Comparison of ENCODE assay signal across 9 mouse cellular contexts in genomic region chr15:86236252-86236651, GRCm38 (mm10). TPM values are rescaled to one million over a fixed set of nuclear protein-coding genes. Genes with fewer than 3 reads are reported as not detected.
DNase-seq lines count a peak whose midpoint lies in the region; ATAC-seq and TF ChIP-seq lines count a peak whose summit lies in the region.
"Had no signal": no experiment of that assay in that cellular context is flagged by ENCODE, and none has a peak within 500 bp of the region (broad histone marks: within the 10 kb centered on the region; RNA-seq: fewer than 3 reads in every experiment).

No protein-coding gene starts in this region.

- no peak overlapping the region for H3K27ac ChIP-seq in testis, adult 2 months (ENCODE audit: control insufficient read depth, insufficient read depth, low read depth, low read length)
- H3K27ac ChIP-seq: neural tube, embryonic 12.5 days had no signal

- H3K4me1 ChIP-seq in testis, adult 2 months (ENCODE audit: control insufficient read depth, insufficient read depth, low read length) = no peaks in the 10 kb centered on the region; the same call in 1 of the 2 replicates

- peak; percentile 67 for ATAC-seq in common myeloid progenitor, adult 5-6 weeks (replicated peaks; ENCODE audit: low read depth, poor library complexity, severe bottlenecking)
- peak; percentile 59 for ATAC-seq in monocyte, adult 5-6 weeks (replicated peaks; ENCODE audit: insufficient number of reproducible peaks, low FRiP score, low TSS enrichment, poor library complexity, severe bottlenecking)

- TF ChIP-seq CTCF in testis, adult 2 months (IDR thresholded peaks at IDR 0.05; ENCODE audit: control insufficient read depth, insufficient read depth, insufficient replicate concordance, low read depth, low read length) = peak; percentile 75; the same call in 1 of the 2 replicates

- peak; percentile 57 to 75 for DNase-seq in heart, adult 18-20 months
- DNase-seq in heart, adult 9 months (ENCODE audit: low spot score in 2 of 2) = no peak
- DNase-seq in testis, postnatal 14 days (ENCODE audit: low spot score) = no peak
- DNase-seq in kidney, postnatal 4 days = peak; percentile 81
- DNase-seq in thymus, postnatal 0 days (ENCODE audit: low spot score) = peak; percentile 78

- H3K27me3 ChIP-seq in testis, adult 2 months (ENCODE audit: control insufficient read depth, insufficient read depth, low read length) = no peaks in the 10 kb centered on the region
- H3K27me3 ChIP-seq: neural tube, embryonic 12.5 days had no signal

- TF ChIP-seq POLR2A in testis, adult 2 months (IDR thresholded peaks at IDR 0.05; ENCODE audit: control insufficient read depth, low read depth, low read length) = no peak

- H3K4me3 ChIP-seq in testis, adult 2 months (ENCODE audit: control insufficient read depth, low read depth, low read length) = no peak overlapping the region
- H3K4me3 ChIP-seq: neural tube, embryonic 12.5 days had no signal

- peaks cover 2% of the 10 kb centered on the region; the same call in 1 of the 2 replicates for H3K36me3 ChIP-seq in testis, adult 2 months (ENCODE audit: control insufficient read depth, insufficient read depth, low read length)

RNA-seq across cellular contexts. Expression of gene Tbc1d22a, which starts 22.0 kb away (rescaled TPM):
- 10 to 100 TPM; 25.7 to 26.0 TPM for total RNA-seq in heart, adult 18-20 months (2021)
- polyA plus RNA-seq in testis, adult 2 months (2012; rRNA removed) = 19.5 and 23.0 TPM in 2 replicates
- total RNA-seq in common myeloid progenitor, adult 5-6 weeks (2017) = 15.7 and 21.4 TPM in 2 replicates
- total RNA-seq in monocyte, adult 5-6 weeks (2017) = 24.4 to 47.7 TPM (median 28.3 TPM) in 3 replicates
- polyA plus RNA-seq in thymus, postnatal 0 days (2015; fragmentation: Nextera tagmentation; extraction: Ambion mirVana) = 19.8 and 21.0 TPM in 2 replicates

RNA-seq across cellular contexts. Expression of gene Cerk, which starts 50.3 kb away (rescaled TPM):
- 10 to 100 TPM; 29.2 to 32.0 TPM for total RNA-seq in heart, adult 18-20 months (2021)
- 61.5 and 61.7 TPM in 2 replicates for polyA plus RNA-seq in testis, adult 2 months (2012; rRNA removed)
- 17.2 and 20.0 TPM in 2 replicates for total RNA-seq in common myeloid progenitor, adult 5-6 weeks (2017)
- 37.3 to 42.5 TPM (median 38.1 TPM) in 3 replicates for total RNA-seq in monocyte, adult 5-6 weeks (2017)
- polyA plus RNA-seq in thymus, postnatal 0 days (2015; fragmentation: Nextera tagmentation; extraction: Ambion mirVana) = 54.4 and 64.4 TPM in 2 replicates

Comparison
In these comparisons a context has a peak if more than half of its experiments do, and no peak if none do; other contexts are left out.
1. DNase-seq: peak in heart, adult 18-20 months (2 of 2), kidney, postnatal 4 days (2 of 2) and thymus, postnatal 0 days (single experiment); none in heart, adult 9 months (0 of 2) and testis, postnatal 14 days (single experiment).